Mouse (Mus musculus) hindbrain, embryonic 10.5 days (tissue): ENCODE measurements at regions not wholly inside any gene's neighbourhood (a gene's known extent, or its start where the extent isn't known, plus 50 kb on each side); places are given as distances from the start of the nearest gene placed in this dataset.

Source experiments
- DNase-seq: peaks from one replicate; pipeline ENCODE4 v3.0.0-alpha.2; 2017; ENCODE audit warnings: low spot score
- H3K27ac ChIP-seq: fragments of 300-500 bp; sonication (generic); 2 replicates; pipeline ENCODE4 v1.5.1; 2016; ENCODE audit warnings: mild to moderate bottlenecking, moderate library complexity
- H3K27me3 ChIP-seq: fragments of 300-500 bp; sonication (generic); 2 replicates; pipeline ENCODE4 v1.6.1; 2016; ENCODE audit warnings: mild to moderate bottlenecking; ENCODE audit not compliant: poor library complexity, insufficient read depth, severe bottlenecking
- H3K36me3 ChIP-seq: fragments of 300-500 bp; sonication (generic); 2 replicates; pipeline ENCODE4 v1.6.1; 2016; ENCODE audit warnings: mild to moderate bottlenecking, moderate library complexity
- H3K4me1 ChIP-seq: fragments of 300-500 bp; sonication (generic); replicated peaks from 2 replicates; pipeline ENCODE4 v1.6.1; 2016; ENCODE audit warnings: mild to moderate bottlenecking
- H3K4me3 ChIP-seq: fragments of 300-500 bp; sonication (generic); 2 replicates; pipeline ENCODE4 v1.5.1; 2016; ENCODE audit warnings: mild to moderate bottlenecking, moderate library complexity
- H3K9me3 ChIP-seq: fragments of 300-500 bp; sonication (generic); 2 replicates; pipeline ENCODE4 v1.6.1; 2016; ENCODE audit warnings: mild to moderate bottlenecking, moderate library complexity
- WGBS: fragments of 180-500 bp; shearing (Covaris S2); methylation state at CpG from one replicate; pipeline ENCODE4 v1.1.7; 2016; 5-methylcytosine and 5-hydroxymethylcytosine counted together

DNA sequence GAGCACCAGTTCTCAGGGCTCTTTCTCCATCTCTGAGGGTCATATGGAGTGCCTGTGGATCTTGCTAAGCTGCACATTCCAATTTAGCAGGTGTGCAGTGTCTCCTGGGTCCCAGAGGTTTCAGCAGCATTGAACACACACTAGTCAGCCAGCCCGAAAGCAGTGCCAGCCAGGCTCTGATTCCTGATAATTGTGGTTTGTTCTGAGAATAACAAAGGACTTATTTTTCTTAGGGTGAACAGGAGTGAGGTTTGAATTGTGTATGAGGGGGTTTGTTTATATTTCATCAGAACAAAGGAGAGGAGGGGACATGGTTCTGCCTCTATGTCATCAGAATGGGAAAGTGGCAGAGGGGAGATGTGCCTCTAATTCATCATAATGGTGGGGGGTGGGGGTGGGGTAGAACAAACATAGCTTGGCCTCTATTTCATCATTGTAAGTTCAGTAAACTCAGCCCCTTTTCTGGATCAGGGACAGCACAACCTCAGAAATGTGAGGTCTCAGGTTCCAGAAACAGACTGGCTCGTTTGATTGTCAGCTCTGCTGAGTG is 191.8 kb upstream of the Nlrp1b start:
- WGBS: 61% methylated on average over 2 of the region's 2 CpGs
- no peak overlapping the region for H3K4me3 ChIP-seq

DNA sequence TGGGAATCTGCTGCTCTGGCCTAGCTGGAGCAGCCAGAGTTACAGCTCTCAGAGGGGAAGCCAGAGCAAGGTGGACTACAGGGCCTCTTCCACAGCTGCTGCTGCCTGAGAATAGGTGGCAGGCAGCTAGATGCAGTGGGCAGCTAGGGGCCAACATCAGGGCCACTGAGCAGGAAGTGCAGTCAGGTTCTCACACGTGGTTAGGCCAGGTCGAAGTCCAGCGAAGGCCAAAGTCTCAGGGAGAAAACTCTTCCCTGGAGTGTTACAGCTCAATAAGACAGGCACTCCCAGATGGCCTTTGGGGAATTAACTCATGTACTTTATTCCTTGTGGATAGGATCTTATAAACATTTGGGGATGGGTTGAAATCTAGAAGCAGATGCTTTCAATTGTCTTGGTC is 192.7 kb upstream of the Nlrp1b start:
- DNase-seq: no peak
- WGBS: 80% methylated on average over 3 of the region's 3 CpGs
- no peaks in the 10 kb centered on the region for H3K27me3 ChIP-seq

More for the DNA sequence above, 191.8 kb upstream of the Nlrp1b start:
- 0 out of 2 replicates have a peak, but pooled peaks cover 3% of the 10 kb centered on the region for H3K4me1 ChIP-seq
- H3K36me3 ChIP-seq: no peaks in the 10 kb centered on the region
- H3K27ac ChIP-seq: no peak overlapping the region
- no peaks in the 10 kb centered on the region for H3K9me3 ChIP-seq
- no peaks in the 10 kb centered on the region for H3K27me3 ChIP-seq
- DNase-seq: no peak

DNA sequence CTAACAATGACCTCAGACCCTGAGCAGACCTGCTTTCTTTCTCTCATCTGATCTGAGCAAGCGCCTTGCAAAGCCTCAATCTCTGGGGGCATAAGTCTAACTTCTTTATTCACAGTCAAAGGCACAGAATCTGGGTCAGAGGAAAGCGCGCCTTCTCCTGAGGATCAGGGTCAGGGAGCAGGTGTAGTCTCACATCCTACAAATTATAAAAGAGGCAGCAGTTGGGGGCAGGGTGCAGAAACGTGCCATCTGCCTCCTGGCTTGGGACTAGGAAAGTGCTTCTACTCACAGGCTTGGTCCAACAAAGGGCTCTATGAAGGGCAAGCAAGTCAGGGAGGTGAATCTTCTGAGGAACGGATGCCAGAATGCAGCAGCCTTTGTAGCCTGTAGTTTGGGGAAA is 194.3 kb upstream of the Nlrp1b start:
- Histone ChIP-seq H3K9me3 (no peaks in the 10 kb centered on the region), H3K27ac (no peak overlapping the region), H3K4me1 (0 out of 2 replicates have a peak, but pooled peaks cover 3% of the 10 kb centered on the region), H3K36me3 (no peaks in the 10 kb centered on the region), H3K4me3 (no peak overlapping the region), H3K27me3 (no peaks in the 10 kb centered on the region)
- no peak for DNase-seq
- 82% methylated on average over 5 of the region's 5 CpGs for WGBS

More for the DNA sequence above, 192.7 kb upstream of the Nlrp1b start:
- H3K9me3 ChIP-seq: no peaks in the 10 kb centered on the region
- no peak overlapping the region for H3K27ac ChIP-seq
- no peaks in the 10 kb centered on the region for H3K36me3 ChIP-seq
- no peak overlapping the region for H3K4me3 ChIP-seq
- 0 out of 2 replicates have a peak, but pooled peaks cover 3% of the 10 kb centered on the region for H3K4me1 ChIP-seq

DNA sequence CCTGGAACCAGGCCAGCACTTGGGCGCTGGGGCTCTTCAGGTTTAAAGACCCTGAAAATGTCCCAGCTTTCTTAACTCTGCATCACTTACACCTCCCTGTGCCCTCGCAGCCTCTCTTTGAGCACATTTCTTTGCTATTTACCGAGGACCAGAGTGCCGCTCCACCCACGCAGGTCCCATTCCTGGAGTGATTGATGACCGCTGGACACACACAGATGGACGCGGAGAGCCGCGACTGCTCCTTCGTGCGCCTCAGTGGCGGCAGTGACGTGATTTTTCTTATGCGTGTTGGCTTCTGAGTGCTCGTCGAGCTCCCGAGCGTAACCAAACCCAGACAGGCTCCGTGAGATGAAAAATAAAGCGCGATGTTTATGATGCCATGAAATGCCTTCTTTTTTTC is 199.2 kb upstream of the Nlrp1b start:
- Histone ChIP-seq H3K27me3 (no peaks in the 10 kb centered on the region), H3K27ac (peak overlapping the region; percentile 35; the same call in 1 of the 2 replicates), H3K36me3 (no peaks in the 10 kb centered on the region), H3K4me1 (peaks cover 10% of the 10 kb centered on the region), H3K9me3 (no peaks in the 10 kb centered on the region), H3K4me3 (no peak overlapping the region)
- DNase-seq: no peak
- WGBS: 87% methylated on average over 22 of the region's 22 CpGs

DNA sequence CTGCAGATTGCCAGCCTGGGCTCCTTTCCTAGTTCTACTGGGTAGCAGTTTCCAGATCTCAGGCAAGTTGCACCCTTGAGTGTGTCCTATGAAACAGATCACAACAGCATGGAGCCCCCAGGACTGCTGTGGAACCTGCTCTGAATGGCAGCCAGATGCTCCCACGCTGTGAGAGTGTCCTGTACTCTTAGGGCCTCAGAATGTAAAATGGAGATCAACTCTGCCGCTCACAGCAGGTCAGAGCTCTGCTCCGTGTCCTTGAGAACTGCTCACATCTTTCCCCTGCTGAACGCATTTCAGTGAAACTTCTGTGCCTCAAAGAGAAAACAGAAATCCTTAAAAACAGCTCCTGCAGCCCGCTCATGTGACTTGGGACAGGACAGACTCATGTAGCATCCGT is 203.7 kb upstream of the Nlrp1b start:
- no peaks in the 10 kb centered on the region for H3K36me3 ChIP-seq

DNA sequence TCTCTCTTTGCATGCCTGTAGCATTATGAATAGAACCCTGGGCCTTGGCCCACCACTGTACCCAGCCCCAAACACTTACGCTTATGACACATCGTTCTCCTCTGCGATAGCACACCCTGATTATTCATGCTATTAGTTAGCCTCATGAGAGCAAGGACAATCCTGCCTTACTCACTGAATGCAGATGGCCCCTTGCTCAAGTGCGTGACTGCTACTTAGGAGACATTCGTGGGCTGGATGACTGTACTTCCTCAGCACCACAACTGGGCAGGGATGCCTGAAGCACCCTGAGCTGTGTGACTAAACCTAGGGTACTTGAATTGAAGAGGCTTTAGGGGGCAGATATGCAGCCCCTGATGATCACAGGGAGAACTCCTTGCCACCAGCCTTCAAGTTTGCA is 204.4 kb upstream of the Nlrp1b start:
- peaks cover 5% of the 10 kb centered on the region; the same call in 1 of the 2 replicates for H3K27me3 ChIP-seq
- no peak for DNase-seq
- H3K27ac ChIP-seq: peak overlapping the region; percentile 41; the same call in 1 of the 2 replicates
- peaks cover 33% of the 10 kb centered on the region for H3K4me1 ChIP-seq
- 68% methylated on average over 5 of the region's 5 CpGs for WGBS
- H3K4me3 ChIP-seq: no peak overlapping the region
- H3K36me3 ChIP-seq: no peaks in the 10 kb centered on the region
- no peaks in the 10 kb centered on the region for H3K9me3 ChIP-seq

More for the DNA sequence above, 203.7 kb upstream of the Nlrp1b start:
- Histone ChIP-seq H3K4me3 (no peak overlapping the region), H3K9me3 (no peaks in the 10 kb centered on the region), H3K4me1 (peaks cover 27% of the 10 kb centered on the region), H3K27me3 (no peaks in the 10 kb centered on the region), H3K27ac (peak overlapping the region; percentile 41)
- 47% methylated on average over 6 of the region's 6 CpGs for WGBS
- no peak for DNase-seq

DNA sequence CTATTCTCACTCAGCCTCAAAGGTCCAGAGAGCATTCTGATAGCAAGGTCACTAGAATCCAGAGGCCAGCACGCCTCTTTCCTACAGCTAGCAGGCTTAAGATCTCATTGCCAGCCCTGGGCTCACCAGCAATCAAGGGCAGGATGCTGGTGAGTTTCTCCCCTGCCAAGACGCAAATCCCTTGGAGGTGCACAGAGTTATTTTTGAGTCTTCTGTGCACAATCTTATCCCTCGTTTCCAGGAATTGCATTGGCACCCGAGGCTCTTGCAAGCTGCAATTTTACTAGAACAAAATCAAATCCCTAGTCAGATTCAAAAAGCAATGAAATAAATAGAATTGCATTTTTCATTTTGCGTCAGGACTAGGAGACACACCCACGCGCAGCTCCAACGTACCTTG is 205.2 kb upstream of the Nlrp1b start:
- Histone ChIP-seq H3K36me3 (no peaks in the 10 kb centered on the region), H3K4me3 (no peak overlapping the region), H3K27ac (0 out of 2 replicates have a peak overlapping the region, but pooled peaks have one; percentile 29), H3K27me3 (peaks cover 13% of the 10 kb centered on the region), H3K4me1 (peaks cover 41% of the 10 kb centered on the region), H3K9me3 (no peaks in the 10 kb centered on the region)
- DNase-seq: no peak
- WGBS: 65% methylated on average over 8 of the region's 8 CpGs

DNA sequence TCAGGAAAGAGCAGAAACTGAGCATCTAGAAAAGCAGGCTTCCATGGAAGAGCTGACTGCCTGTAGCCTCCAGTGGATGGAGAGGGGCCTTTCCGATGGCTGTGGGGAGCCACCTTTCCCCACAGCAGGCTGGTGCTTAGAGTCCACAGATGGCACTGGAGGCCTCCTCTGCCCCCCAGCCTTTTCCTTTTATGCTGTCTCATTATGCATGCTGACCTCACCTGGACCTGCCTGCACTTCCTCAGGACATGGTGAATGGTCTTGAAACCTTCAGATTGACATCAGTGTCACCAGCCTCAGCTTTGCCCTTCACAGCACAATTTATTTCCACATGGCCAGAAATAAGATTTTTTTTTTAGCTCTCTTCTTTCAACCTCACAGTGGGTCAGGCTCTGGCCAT is 205.8 kb upstream of the Nlrp1b start:
- Histone ChIP-seq H3K36me3 (no peaks in the 10 kb centered on the region), H3K27ac (peak overlapping the region; percentile 29; the same call in 1 of the 2 replicates), H3K4me3 (no peak overlapping the region), H3K27me3 (peaks cover 13% of the 10 kb centered on the region), H3K9me3 (no peaks in the 10 kb centered on the region), H3K4me1 (peaks cover 41% of the 10 kb centered on the region)
- WGBS: 52% methylated on average over 1 of the region's 1 CpGs
- DNase-seq: no peak

DNA sequence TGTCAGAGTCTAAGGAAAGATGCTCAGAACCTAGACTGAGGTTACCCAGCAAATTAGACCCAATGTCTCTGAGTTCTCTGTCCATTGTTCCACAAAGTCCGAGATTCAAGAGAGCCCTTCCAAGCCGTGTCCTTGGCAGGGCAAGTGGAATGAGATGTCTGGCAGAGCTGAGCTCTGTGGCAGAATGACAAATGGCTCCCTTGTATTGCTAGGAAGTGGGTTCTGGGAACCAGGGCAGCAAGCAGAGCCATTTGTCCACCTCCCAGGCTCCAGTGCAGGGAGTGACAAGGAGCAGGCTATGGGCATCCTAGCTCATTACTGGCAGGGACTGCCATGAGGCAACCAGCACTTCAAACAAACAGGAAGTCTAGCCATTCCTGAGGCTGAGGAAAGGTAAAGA is 206.3 kb upstream of the Nlrp1b start:
- H3K4me3 ChIP-seq: no peak overlapping the region
- H3K27ac ChIP-seq: no peak overlapping the region
- peaks cover 41% of the 10 kb centered on the region for H3K4me1 ChIP-seq
- H3K36me3 ChIP-seq: no peaks in the 10 kb centered on the region
- H3K27me3 ChIP-seq: peaks cover 13% of the 10 kb centered on the region
- no peak for DNase-seq
- WGBS: 79% methylated on average over 2 of the region's 2 CpGs
- H3K9me3 ChIP-seq: no peaks in the 10 kb centered on the region

DNA sequence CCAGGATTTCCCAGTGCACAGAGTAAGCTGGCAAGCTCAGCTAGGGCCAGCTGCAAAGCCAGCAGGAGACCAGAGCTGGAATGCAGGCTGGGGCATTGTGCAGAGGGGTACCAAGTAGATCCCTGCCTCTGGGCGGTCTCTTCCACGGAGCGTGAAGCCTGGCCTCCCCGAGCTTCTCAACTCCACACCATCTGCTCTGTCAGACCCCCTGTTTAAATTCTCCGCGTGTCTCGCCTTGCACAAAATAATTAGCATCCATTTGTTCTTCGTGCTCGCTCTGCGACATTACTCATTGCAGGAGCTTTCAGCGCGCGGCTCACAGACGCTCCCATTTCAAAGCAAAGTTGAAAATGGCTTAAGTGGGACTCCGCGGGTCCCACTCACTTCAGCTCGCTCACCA is 209.3 kb upstream of the Nlrp1b start:
- Histone ChIP-seq H3K4me3 (peak overlapping the region; percentile 37), H3K27me3 (peaks cover 13% of the 10 kb centered on the region), H3K27ac (peak overlapping the region; percentile 71), H3K36me3 (no peaks in the 10 kb centered on the region), H3K9me3 (no peaks in the 10 kb centered on the region), H3K4me1 (peaks cover 36% of the 10 kb centered on the region)
- DNase-seq: peak; percentile 30
- 3% methylated on average over 17 of the region's 17 CpGs for WGBS

DNA sequence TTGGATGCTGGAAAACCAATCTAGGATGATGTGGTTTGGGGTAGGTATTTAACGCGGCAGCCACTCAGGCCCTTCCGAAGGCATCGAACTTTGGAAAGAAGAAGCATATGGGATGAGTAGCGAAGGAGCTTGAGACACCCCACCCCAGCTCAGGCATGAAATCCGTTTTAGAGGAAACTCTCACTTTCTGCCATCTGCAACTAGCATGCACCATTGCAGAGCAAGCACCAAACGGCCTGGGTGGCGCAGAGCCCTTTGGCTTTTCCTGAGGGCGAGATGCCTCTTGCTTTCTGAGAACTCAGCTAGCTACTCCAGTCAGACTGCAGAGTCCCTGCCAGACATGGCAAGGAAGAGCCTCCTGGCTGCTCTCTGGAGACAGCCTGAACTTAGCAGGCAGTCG is 209.9 kb upstream of the Nlrp1b start:
- peak overlapping the region; percentile 37; the same call in 1 of the 2 replicates for H3K4me3 ChIP-seq
- H3K9me3 ChIP-seq: no peaks in the 10 kb centered on the region
- H3K27ac ChIP-seq: peak overlapping the region; percentile 71
- WGBS: 51% methylated on average over 10 of the region's 10 CpGs
- H3K36me3 ChIP-seq: no peaks in the 10 kb centered on the region
- H3K4me1 ChIP-seq: peaks cover 33% of the 10 kb centered on the region
- no peak for DNase-seq
- H3K27me3 ChIP-seq: peaks cover 13% of the 10 kb centered on the region

DNA sequence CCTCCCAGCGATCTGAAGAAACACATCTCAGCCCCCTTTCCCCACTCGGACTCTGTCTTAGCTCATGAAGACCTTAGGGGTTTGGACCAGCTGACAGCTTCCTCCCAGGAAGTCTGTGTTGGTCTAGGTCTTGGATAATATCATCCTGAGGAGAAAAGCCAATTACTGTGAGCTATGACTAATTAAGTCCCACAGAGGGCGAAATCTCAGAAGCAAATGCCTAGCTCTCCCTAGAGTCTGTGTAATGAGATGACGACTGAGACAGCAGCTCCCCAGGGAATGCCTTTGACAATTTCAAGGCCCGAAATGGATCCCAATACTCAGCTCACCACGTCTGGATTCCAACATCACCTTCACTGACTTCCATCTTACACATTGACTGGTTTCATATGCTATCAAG is 213.5 kb upstream of the Nlrp1b start:
- DNase-seq: no peak
- H3K9me3 ChIP-seq: no peaks in the 10 kb centered on the region
- H3K4me3 ChIP-seq: no peak overlapping the region
- peaks cover 22% of the 10 kb centered on the region for H3K4me1 ChIP-seq
- 53% methylated on average over 6 of the region's 6 CpGs for WGBS
- no peak overlapping the region for H3K27ac ChIP-seq
- no peaks in the 10 kb centered on the region for H3K36me3 ChIP-seq
- peaks cover 13% of the 10 kb centered on the region for H3K27me3 ChIP-seq

DNA sequence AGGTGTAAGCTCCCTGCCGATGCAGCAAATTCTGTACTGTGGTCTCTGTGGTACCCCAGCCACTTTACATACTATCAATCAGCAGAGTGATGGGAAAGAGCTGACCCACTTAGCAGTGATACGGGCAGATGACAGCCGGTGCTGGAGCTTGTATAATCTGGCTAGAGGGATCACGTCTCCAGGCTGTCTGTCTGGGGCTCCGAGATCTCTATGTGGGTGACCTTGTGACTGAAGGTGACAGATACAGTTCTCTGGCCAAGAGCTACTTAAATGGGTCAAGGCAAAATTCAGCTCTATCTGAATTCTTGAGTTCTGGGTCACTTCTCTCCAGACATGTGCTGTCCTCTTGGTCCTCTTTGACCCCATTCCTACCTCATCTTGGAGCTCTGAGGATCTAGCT is 216.1 kb upstream of the Nlrp1b start:
- Histone ChIP-seq H3K36me3 (no peaks in the 10 kb centered on the region), H3K27me3 (no peaks in the 10 kb centered on the region), H3K4me1 (0 out of 2 replicates have a peak, but pooled peaks cover 7% of the 10 kb centered on the region), H3K4me3 (no peak overlapping the region), H3K27ac (no peak overlapping the region), H3K9me3 (no peaks in the 10 kb centered on the region)
- no peak for DNase-seq
- 75% methylated on average over 5 of the region's 5 CpGs for WGBS
